Mouse (Mus musculus): ENCODE measurements at regions not wholly inside any gene's neighbourhood (a gene's known extent, or its start where the extent isn't known, plus 50 kb on each side); places are given as distances from the start of the nearest gene placed in this dataset.

DNA sequence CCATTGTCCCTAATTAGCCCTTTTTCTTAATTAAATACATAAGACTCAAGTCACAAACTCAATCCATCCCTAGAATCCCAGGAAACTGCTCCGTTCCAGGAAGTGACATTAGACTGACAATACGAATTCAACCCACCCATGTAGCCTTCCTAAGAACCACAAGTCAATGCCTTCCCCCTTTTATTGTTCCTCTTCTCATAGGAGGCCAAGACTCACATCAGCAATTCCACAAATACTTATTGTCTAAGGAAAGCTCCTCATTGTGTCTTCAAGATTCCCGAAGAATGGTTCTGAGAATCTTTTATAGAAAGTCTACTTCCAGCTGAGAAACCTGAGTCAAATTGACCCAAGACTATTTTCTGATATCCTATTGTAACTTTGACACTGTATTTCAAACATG, 147.3 kb downstream of the Dmac1 start:
- no peak for DNase-seq (ENCODE audit: low spot score in 2 of 2)

DNA sequence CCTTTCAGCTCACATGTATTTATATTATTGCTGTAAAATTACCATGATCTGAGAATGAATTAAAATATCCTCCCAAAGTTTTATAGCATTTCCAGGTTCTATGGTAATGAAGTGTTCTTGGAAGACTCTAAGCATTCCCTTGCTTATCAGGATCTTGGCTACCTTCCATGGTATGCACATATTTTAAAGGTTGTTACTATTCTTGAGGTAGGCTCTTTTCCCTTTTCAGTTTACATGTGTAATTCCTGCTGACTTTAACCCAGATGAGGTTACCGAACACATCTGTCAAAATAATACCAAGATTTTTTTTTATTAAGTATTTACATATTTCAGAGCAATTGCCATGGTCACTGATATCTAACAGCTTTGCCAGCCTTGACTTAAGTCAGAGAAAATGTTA, 162.2 kb downstream of the Dmac1 start:
- no peak for DNase-seq (ENCODE audit: low spot score in 2 of 2)

DNA sequence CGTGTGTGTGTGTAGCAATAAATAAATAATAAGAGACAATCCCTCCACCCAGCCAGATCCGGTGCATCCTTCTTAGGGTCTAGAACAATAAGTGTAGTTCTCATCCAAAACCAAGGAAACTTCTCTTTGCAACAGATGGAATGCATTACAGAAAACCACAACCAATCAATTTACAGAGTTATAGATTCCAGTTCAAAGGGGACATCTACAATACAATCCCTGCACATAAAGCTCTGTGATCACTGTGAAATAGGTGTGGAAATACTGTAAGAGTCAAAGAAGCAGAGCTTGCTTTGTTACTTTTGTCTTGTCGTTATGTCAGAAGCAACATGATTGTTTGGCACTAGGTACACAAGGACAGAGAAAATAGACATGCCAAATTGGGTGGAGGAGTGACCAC, 162.8 kb downstream of the Dmac1 start:
- no peak for DNase-seq (ENCODE audit: low spot score in 2 of 2)

DNA sequence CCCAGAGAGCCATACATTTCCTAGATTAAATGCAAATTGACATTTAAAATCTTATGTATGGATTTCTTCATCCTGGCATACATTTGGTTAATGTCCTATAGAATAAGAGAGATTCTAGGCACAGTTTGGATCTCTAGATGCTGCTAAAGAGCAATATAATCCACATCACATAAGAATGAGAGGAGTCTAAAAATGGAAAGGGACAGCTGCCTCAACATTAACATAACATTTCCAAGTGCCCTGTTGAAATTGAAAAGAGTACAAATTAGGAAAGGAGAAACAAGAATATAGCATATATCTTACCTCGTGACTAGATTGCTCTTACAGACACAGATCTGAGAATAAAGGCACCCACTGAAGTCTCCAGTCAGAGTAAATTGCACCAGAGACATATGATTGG, 212.3 kb downstream of the Dmac1 start:
- no peak for DNase-seq (ENCODE audit: low spot score in 2 of 2)

DNA sequence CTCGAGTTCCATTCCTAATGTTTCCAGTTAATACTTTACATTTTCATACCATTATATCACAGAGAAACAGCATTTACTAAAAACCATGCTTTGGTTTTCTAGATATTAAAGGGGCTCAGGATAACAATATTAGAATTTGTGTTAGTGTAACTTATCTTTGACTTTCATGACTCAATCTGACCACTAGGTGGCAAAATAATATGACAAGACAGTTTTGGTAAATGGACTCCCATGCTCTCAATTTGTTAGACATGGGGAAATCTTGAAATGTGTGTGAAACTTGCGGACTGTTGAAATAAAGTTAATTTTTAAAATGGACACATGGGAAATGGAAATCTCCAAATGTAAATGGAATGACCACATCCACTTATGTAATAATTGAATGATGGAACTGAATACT, 214.8 kb downstream of the Dmac1 start:
- peak in 1 of 2 experiments; percentile 34 for DNase-seq (ENCODE audit: low spot score in 2 of 2)

DNA sequence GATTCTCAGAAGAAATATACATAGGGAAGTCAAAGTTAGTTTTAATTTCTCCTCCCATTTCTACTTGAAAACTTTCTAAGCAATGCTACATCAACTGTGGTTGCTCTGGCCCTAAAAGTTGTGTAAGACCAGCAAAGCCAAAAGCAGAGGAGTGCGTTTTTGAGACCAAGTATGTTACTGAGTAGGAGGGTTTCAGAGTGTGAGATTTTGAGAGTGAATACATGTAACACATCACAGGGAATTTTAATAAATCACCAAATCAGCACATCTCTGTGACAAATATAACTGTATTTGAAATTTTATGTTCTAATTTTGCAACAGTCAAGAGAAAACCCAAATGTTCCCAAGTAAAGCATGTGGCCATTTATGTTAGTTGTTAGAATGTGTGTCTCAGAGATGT, 234.6 kb downstream of the Dmac1 start:
- DNase-seq (ENCODE audit: low spot score in 2 of 2): no peak

DNA sequence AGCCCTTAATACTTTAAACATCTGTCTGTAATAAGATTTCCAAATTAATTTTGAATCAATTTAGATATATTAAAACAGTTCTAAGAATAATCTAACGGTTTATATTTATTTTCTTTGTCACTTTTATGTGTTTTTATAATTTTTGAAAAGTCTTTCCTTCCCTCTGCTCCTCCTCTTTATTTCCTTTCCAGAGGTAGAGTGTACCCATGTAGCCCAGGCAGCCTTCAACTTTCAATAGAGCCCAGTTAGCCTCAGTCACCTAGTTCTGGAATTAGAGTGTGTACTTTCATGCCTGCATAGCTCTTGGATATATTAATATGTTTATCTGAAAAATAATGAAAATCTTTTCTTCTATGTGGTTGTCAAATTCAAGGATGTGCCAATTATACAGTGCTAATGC, 235.5 kb downstream of the Dmac1 start:
- DNase-seq (ENCODE audit: low spot score in 2 of 2): no peak

DNA sequence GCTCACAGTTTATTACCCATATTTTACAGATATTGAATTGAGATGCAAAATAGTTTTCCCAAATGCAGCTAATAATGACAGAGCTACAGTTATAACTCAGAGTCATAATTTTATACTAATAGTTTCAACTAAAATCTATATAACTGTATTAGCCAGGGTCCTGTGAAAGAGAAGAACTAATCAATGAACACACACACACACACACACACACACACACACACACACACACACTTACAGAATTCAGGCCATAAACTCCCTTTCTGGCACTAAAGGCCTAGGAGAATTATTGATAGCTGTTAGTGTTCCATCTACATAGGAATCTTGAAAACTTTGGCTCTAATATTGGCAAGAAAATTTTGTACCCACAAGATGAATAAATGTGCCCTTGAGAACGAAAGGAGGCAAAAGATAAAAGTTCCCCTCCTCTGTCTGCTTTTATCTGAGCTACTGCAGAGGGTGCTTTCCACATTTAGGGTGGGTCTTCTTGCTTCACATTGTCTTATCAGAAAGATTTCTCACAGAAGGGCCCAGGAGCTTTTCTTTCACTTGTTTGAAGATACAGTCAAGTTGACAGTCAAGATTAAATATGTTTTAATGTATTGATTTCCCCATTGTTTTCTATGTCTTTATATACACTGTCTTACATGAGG, 236.1 kb downstream of the Dmac1 start:
- no peak for DNase-seq (ENCODE audit: low spot score in 2 of 2)

Data from layer of hippocampus, postnatal 14 days (tissue).